In genomic region chr4:134922925-134923244, GRCm38 (mm10) we compare ENCODE assay signal across 8 mouse cellular contexts. TPM values are rescaled to one million over a fixed set of nuclear protein-coding genes. Genes with fewer than 3 reads are reported as not detected.
A peak's percentile ranks its signal among the peaks of the same experiment; 100 is the strongest.
DNase-seq lines count a peak whose midpoint lies in the region; ATAC-seq lines count a peak whose summit lies in the region.

No protein-coding gene starts in this region.

- ATAC-seq in erythroblast, adult 5-6 weeks (replicated peaks; ENCODE audit: low FRiP score, poor library complexity, severe bottlenecking), result peak; percentile 50
- ATAC-seq in lung, embryonic 16.5 days (ENCODE audit: low read depth), result peak; percentile 65

- no peaks in the 10 kb centered on the region for H3K9me3 ChIP-seq in lung, embryonic 16.5 days (ENCODE audit: control insufficient read depth, low read length)

- peaks cover 11% of the 10 kb centered on the region for H3K4me1 ChIP-seq in lung, embryonic 16.5 days (replicated peaks; ENCODE audit: control insufficient read depth, insufficient read depth, low read length)

- WGBS in lung, embryonic 16.5 days, result 0% methylated on average over 13 of the region's 13 CpGs

- DNase-seq in urinary bladder, adult 18-20 months (ENCODE audit: low spot score in 2 of 2), result peak; percentile 44 to 62
- no peak for DNase-seq in urinary bladder, postnatal 10 days (ENCODE audit: low spot score)
- peak; percentile 86 for DNase-seq in heart, postnatal 10 days
- DNase-seq in kidney, postnatal 4 days, result peak; percentile 79 to 88
- DNase-seq in retina, embryonic 14.5 days (ENCODE audit: low spot score), result peak; percentile 72
- DNase-seq in urinary bladder, adult 2 months (ENCODE audit: low spot score), result peak; percentile 50

- H3K36me3 ChIP-seq in lung, embryonic 16.5 days (ENCODE audit: control insufficient read depth, insufficient read depth, low read length), result peaks cover 26% of the 10 kb centered on the region

- H3K4me3 ChIP-seq in lung, embryonic 16.5 days (ENCODE audit: low read length), result peak overlapping the region; percentile 96

- H3K4me2 ChIP-seq in lung, embryonic 16.5 days (ENCODE audit: low read depth, low read length), result peak overlapping the region; percentile 68

- peak overlapping the region; percentile 88 for H3K27ac ChIP-seq in lung, embryonic 16.5 days (ENCODE audit: low read length)

- peak overlapping the region; percentile 71 for H3K9ac ChIP-seq in lung, embryonic 16.5 days (ENCODE audit: low read length)

- intact Hi-C loops in heart, postnatal 10 days (cut with DNase I), result no loop called here

- H3K27me3 ChIP-seq in lung, embryonic 16.5 days (ENCODE audit: control insufficient read depth, insufficient read depth, low read depth, low read length), result no peaks in the 10 kb centered on the region

RNA-seq across cellular contexts. Expression of gene Rsrp1, which starts 0.5 kb away (rescaled TPM):
- 2,585 and 2,588 TPM in 2 replicates for total RNA-seq in erythroblast, adult 5-6 weeks (2015; ENCODE audit: low replicate concordance)
- total RNA-seq in erythroblast, adult 5-6 weeks (2017; ENCODE audit: low replicate concordance), result 1,104 and 1,368 TPM in 2 replicates
- total RNA-seq in heart, postnatal 10 days (2021), result 100 to 1,000 TPM; 146 to 154 TPM
- polyA plus RNA-seq in lung, embryonic 16.5 days (2015; fragmentation: Nextera tagmentation; extraction: Ambion mirVana), result 454 and 489 TPM in 2 replicates
- polyA plus RNA-seq in urinary bladder, adult 2 months (2012; rRNA removed), result 580 and 969 TPM in 2 replicates

RNA-seq across cellular contexts. Expression of gene Syf2, which starts 7.8 kb away (rescaled TPM):
- total RNA-seq in erythroblast, adult 5-6 weeks (2015; ENCODE audit: low replicate concordance), result 103 and 110 TPM in 2 replicates
- total RNA-seq in erythroblast, adult 5-6 weeks (2017; ENCODE audit: low replicate concordance), result 291 and 294 TPM in 2 replicates
- 10 to 100 TPM; 48.7 TPM for total RNA-seq in heart, postnatal 10 days (2021)
- 82.0 and 87.7 TPM in 2 replicates for polyA plus RNA-seq in lung, embryonic 16.5 days (2015; fragmentation: Nextera tagmentation; extraction: Ambion mirVana)
- 98.8 and 107 TPM in 2 replicates for polyA plus RNA-seq in urinary bladder, adult 2 months (2012; rRNA removed)

RNA-seq across cellular contexts. Expression of gene Tmem50a, which starts 8.1 kb away (rescaled TPM):
- 150 and 151 TPM in 2 replicates for total RNA-seq in erythroblast, adult 5-6 weeks (2015; ENCODE audit: low replicate concordance)
- 200 and 208 TPM in 2 replicates for total RNA-seq in erythroblast, adult 5-6 weeks (2017; ENCODE audit: low replicate concordance)
- total RNA-seq in heart, postnatal 10 days (2021), result 10 to 100 TPM; 80.8 to 85.0 TPM
- 188 and 193 TPM in 2 replicates for polyA plus RNA-seq in lung, embryonic 16.5 days (2015; fragmentation: Nextera tagmentation; extraction: Ambion mirVana)
- 167 and 192 TPM in 2 replicates for polyA plus RNA-seq in urinary bladder, adult 2 months (2012; rRNA removed)

RNA-seq across cellular contexts. Expression of gene Rhd, which starts 58.5 kb away (rescaled TPM):
- 408 and 436 TPM in 2 replicates for total RNA-seq in erythroblast, adult 5-6 weeks (2015; ENCODE audit: low replicate concordance)
- total RNA-seq in erythroblast, adult 5-6 weeks (2017; ENCODE audit: low replicate concordance), result 820 and 839 TPM in 2 replicates
- total RNA-seq in heart, postnatal 10 days (2021), result 1 to 10 TPM; 3.8 to 4.9 TPM
- polyA plus RNA-seq in lung, embryonic 16.5 days (2015; fragmentation: Nextera tagmentation; extraction: Ambion mirVana), result 2.0 and 6.2 TPM in 2 replicates
- polyA plus RNA-seq in urinary bladder, adult 2 months (2012; rRNA removed), result 0.15 and 0.48 TPM in 2 replicates

Comparison
In these comparisons a context has a peak if more than half of its experiments do, and no peak if none do; other contexts are left out.
1. RNA of gene Rsrp1, which starts 0.5 kb away (total RNA-seq): 1,104 to 2,588 TPM in erythroblast, adult 5-6 weeks; 146 to 154 TPM in heart, postnatal 10 days; every median in the first group is over 4 times any median in the second.